Mouse (Mus musculus) G1E-ER4 (cell line): ENCODE data around the gene Tbx5. TPM values are rescaled to one million over a fixed set of nuclear protein-coding genes. Genes with fewer than 3 reads are reported as not detected.

Experiments
- GATA1 ChIP-seq: IDR thresholded peaks from one replicate; pipeline ENCODE4 v1.8.0; 2012; ENCODE audit warnings: low read length, inconsistent platforms
- polyA plus RNA-seq: library from polyadenylated mRNA; stranded (reverse); fragments of >175 nt; gene quantifications from 2 replicates; pipeline ENCODE4 v1.2.3, GENCODE M21; 2012

Tbx5 gene
- polyA plus RNA-seq, 1 experiment, result not detected

GRCm38 (mm10) chr5:119836618-119837305 is 4.3 kb downstream of the Tbx5 start:
- no peak for TF ChIP-seq GATA1

DNA sequence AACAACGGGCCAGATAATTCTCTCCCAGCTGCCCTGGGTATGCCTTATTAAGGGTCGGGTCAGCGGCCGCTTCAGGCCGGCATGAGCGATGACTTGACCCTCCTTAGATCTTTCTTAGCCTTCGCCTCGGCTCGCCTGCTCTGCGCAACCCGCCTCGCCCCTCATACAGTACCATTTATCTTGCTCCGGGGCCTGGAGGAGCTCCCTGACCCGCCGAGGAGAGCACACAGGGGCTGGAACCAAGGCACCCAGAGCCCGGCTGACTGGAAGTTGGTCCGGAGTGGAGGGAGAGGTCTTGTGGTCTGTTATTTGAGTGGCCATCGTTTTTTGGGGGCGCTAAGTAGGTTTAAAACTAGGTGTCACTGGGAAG is 4.8 kb downstream of the Tbx5 start:
- no peak for TF ChIP-seq GATA1

- TF ChIP-seq GATA1, result no peak
These were observed 5.4 kb downstream of the Tbx5 start for GRCm38 (mm10) chr5:119837861-119838260.

- TF ChIP-seq GATA1, result no peak
These were observed 6.0 kb downstream of the Tbx5 start for GRCm38 (mm10) chr5:119838441-119838840.

- no peak for TF ChIP-seq GATA1
These were observed 6.7 kb downstream of the Tbx5 start for GRCm38 (mm10) chr5:119839156-119839555.

- TF ChIP-seq GATA1, result no peak
These were observed 7.3 kb downstream of the Tbx5 start for GRCm38 (mm10) chr5:119839616-119840368.

DNA sequence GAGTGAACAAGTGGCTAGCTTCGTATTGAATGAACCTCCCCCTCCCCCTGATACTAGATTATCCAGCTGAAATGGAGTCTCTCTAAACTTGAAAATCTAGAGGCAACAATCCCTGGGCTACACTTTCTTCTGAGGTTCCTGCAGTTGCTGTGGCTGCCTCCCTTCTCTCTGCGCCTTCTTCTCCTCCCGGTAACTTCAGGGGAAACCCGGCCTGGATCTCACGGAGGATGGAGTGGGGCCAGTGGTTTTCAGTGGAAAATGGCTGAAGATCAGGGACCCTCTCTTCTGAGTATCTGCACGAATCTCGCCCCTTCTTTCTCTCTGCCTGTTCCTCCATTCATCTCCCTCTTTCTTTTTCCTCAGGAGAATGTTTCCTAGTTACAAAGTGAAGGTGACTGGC is 7.9 kb downstream of the Tbx5 start:
- TF ChIP-seq GATA1, result no peak

DNA sequence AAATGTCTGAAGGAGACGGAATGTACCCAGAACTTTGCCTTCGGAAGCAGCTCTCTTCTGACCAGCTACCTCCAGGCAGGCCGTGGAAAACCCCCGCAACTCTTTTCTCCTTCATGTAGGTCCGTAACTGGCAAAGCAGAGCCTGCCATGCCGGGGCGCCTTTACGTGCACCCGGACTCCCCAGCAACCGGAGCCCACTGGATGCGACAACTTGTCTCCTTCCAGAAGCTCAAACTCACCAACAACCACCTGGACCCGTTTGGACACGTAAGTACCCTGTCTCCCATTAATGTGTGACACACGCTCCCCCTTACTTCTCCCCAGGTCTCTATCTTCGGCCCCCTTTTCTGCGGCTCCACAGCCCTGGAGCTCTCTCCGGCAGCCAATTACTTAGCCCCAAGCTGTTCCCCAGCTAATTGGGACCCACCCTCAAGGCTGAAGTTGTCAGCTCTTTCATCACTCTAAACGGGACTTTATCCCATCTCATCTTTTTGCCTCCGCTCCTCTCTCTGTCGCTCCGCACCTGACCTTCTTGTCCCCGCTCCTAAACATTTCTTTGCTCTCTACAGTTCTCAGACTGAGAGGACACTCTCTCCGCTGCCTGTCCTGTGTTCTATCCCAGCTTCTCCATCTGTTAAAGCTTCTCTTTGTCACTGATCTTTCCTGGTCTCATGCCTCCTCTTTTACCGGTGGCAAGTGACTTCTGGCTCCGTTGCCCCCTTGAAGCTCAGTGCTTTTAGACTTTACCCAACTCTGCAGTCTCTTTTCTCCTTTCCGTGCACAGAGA is 9.4 kb downstream of the Tbx5 start:
- no peak for TF ChIP-seq GATA1

GRCm38 (mm10) chr5:119842701-119843393 is 10.4 kb downstream of the Tbx5 start:
- no peak for TF ChIP-seq GATA1

- TF ChIP-seq GATA1, result no peak
These were observed 10.9 kb downstream of the Tbx5 start for GRCm38 (mm10) chr5:119843394-119843777.

DNA sequence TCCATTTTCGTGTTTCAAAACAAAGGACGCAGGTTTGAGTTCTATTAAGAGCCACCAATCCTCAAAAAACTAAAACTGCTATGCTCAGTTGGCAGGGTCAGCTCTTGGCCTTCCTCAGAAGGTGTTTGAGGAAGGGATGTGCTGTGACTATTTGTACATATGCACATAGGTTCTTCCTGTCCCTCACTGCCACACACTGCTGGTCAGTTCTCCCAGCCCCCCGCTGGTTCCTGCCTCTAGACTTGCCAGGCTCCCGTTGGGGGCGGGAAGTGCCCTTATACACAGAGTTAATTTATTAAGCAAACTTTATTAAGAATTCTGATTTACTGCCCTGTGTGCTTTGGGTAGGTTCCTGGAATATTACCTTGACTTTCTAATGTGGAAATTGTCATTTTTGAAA is 11.9 kb downstream of the Tbx5 start:
- TF ChIP-seq GATA1, result no peak

- TF ChIP-seq GATA1, result no peak
These were observed 12.5 kb downstream of the Tbx5 start for GRCm38 (mm10) chr5:119844994-119845393.

GRCm38 (mm10) chr5:119857052-119857451 is 24.6 kb downstream of the Tbx5 start:
- no peak for TF ChIP-seq GATA1

GRCm38 (mm10) chr5:119861301-119861700 is 28.8 kb downstream of the Tbx5 start:
- TF ChIP-seq GATA1, result no peak

- no peak for TF ChIP-seq GATA1
These were observed 30.0 kb downstream of the Tbx5 start for GRCm38 (mm10) chr5:119862431-119862830.
